Mouse (Mus musculus) spleen, adult 2 months (tissue): Measurements from ENCODE around the gene Shc1.

Experiments
- CTCF ChIP-seq: fragments of 200-500 bp; IDR thresholded peaks from 2 replicates; pipeline ENCODE4 v1.5.1; 2011; ENCODE audit warnings: mild to moderate bottlenecking, inconsistent platforms; ENCODE audit not compliant: insufficient read depth, insufficient read length, insufficient replicate concordance; ENCODE audit errors: extremely low read depth
- POLR2A ChIP-seq: fragments of 200-500 bp; IDR thresholded peaks from 2 replicates; pipeline ENCODE4 v1.6.1; 2011; ENCODE audit warnings: low read depth, low read length, inconsistent platforms

DNA sequence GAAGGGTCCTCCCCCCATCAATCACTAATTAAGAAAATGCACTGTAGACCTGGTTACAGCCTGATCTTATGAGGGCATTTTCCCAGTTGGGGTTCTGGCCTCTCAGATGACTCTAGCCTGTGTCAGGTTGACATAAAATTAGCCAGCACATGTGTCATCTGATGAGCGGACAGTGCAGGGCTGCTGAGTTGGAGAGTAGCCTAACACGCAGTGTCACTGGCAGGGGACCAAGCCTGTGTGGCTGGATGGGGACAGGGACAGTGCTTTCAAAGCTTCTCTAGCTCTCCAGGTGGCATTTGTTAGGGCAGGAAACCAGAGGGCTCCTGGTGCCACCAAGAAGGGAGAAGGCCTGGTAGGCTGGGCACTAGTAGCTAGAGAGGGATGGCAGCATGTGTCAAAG lies 22.4 kb downstream of the Shc1 start:
- TF ChIP-seq CTCF (no peak), POLR2A (no peak)
